Mouse (Mus musculus) embryonic fibroblast, embryonic 13.5 days (primary cell): ENCODE results near the gene Phldb1. TPM values are rescaled to one million over a fixed set of nuclear protein-coding genes. Genes with fewer than 3 reads are reported as not detected.
"Not testable (repeated sequence)": the region's sequence is repeated elsewhere in the genome, so short reads cannot be mapped to it uniquely, and the experiment has no call there.

Experiments used
- H3K27ac ChIP-seq: 2 replicates; pipeline ENCODE4 v1.5.1; 2012; ENCODE audit warnings: low read length, control low read depth, inconsistent platforms; ENCODE audit not compliant: insufficient read depth
- H3K4me1 ChIP-seq: 2 replicates; pipeline ENCODE4 v1.6.1; 2011; ENCODE audit warnings: low read length; ENCODE audit not compliant: control insufficient read depth, insufficient read depth
- H3K4me3 ChIP-seq: 2 replicates; pipeline ENCODE4 v1.5.1; 2011; ENCODE audit warnings: mild to moderate bottlenecking, control low read depth, low read length; ENCODE audit not compliant: insufficient read depth
- CTCF ChIP-seq: IDR thresholded peaks from 2 replicates; pipeline ENCODE4 v1.5.1; 2011; ENCODE audit warnings: mild to moderate bottlenecking, control low read depth, low read length, moderate library complexity, borderline replicate concordance; ENCODE audit not compliant: insufficient read depth
- POLR2A ChIP-seq: IDR thresholded peaks from 2 replicates; pipeline ENCODE4 v1.6.1; 2011; ENCODE audit warnings: low read depth, mild to moderate bottlenecking, control low read depth, low read length, moderate library complexity
- polyA plus RNA-seq: library from polyadenylated mRNA; stranded (reverse); fragments of >200 nt; gene quantifications from 2 replicates; pipeline ENCODE4 v1.2.4, GENCODE M21; 2011; ENCODE audit warnings: low read depth; ENCODE audit not compliant: missing spikeins, insufficient read length

Gene Phldb1
- 61.2 and 68.8 TPM in 2 replicates for polyA plus RNA-seq

- peaks cover 12% of the 10 kb centered on the region; the same call in 1 of the 2 replicates for H3K4me1 ChIP-seq
- H3K27ac ChIP-seq, result peak within 1 kb of the TSS; percentile 74
- TF ChIP-seq POLR2A (peak; percentile 87), CTCF (no peak)
- H3K4me3 ChIP-seq, result peak within 1 kb of the TSS; percentile 70
Measured at GRCm38 (mm10) chr9:44734524-44735494, at the start of gene Phldb1. Gene Phldb1 (minus strand): TSS chr9:44735198.

DNA sequence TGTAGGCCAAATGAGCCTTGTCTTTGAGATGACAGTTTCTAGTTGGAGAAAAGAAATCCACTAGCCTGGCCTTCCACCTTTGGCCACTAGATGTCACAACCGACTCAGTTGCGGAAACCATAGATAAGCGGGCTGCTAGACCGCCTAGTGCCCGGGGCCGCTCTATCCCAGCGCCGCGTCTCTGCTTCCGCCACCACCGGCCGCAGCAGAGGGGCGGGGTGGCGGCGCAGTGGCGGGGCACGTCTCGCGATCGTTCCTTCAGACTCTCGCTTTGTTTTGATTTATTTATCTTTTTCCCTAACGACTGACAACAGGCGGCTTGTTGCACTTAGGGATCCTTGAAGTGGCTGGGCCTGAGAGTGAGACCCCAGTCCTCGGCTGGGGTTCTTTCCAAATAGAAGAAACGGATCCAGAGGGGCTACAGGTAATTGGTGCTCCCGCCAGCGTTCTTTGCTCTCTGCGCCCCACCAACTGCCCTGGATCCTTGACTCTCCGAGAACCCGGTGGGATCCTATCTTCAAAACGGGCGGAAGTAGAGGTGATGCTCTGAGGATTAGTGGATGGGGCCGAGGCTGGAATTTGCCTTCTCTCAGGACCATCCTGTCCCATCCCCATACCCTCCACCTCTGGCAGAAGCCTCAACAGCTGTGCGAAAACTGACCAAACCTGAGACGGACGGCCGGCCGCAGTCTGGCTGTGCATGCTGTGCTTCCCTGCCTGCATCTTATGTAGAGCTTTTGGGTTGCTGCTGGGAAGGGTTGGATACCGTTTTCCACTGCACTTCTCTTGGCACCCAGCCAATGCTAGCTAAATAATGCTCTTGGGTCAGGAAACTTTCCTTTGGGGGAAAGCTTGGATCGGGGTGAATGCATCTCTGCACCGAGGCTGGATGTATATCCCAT, 38.0 kb upstream of the Phldb1 start:
- Histone ChIP-seq H3K4me1 (no peaks in the 10 kb centered on the region), H3K27ac (peak overlapping the region; percentile 63), H3K4me3 (peak overlapping the region; percentile 86)
- TF ChIP-seq POLR2A, result peak; percentile 77
- peak; percentile 16; the same call in 1 of the 2 replicates for TF ChIP-seq CTCF

- H3K27ac ChIP-seq, result peak overlapping the region; percentile 63
- TF ChIP-seq CTCF, result no peak
- TF ChIP-seq POLR2A, result no peak
- H3K4me3 ChIP-seq, result no peak overlapping the region
- no peaks in the 10 kb centered on the region for H3K4me1 ChIP-seq
Measured at GRCm38 (mm10) chr9:44772392-44772749, 37.4 kb upstream of the Phldb1 start.

- Histone ChIP-seq H3K4me1 (no peaks in the 10 kb centered on the region), H3K27ac (no peak overlapping the region), H3K4me3 (no peak overlapping the region)
- TF ChIP-seq POLR2A, result no peak
Measured at GRCm38 (mm10) chr9:44771376-44771775, 36.4 kb upstream of the Phldb1 start.

- H3K4me1 ChIP-seq, H3K27ac ChIP-seq, H3K4me3 ChIP-seq: not testable (repeated sequence)
Measured at GRCm38 (mm10) chr9:44768029-44768394, 33.0 kb upstream of the Phldb1 start.

GRCm38 (mm10) chr9:44767101-44768028, 32.4 kb upstream of the Phldb1 start, which contains the start of the genes Arcn1 and Ift46:
Gene Arcn1 (minus strand): TSS chr9:44767845.
Gene Ift46 (plus strand): TSS chr9:44767908.
- TF ChIP-seq POLR2A, result peak; percentile 74
- TF ChIP-seq CTCF, result no peak
- H3K4me1 ChIP-seq, result 0 out of 2 replicates have a peak, but pooled peaks cover 2% of the 10 kb centered on the region
- peak within 1 kb of the TSS; percentile 95 for H3K27ac ChIP-seq
- H3K4me3 ChIP-seq, result peak within 1 kb of the TSS; percentile 98

GRCm38 (mm10) chr9:44760873-44761272, 25.9 kb upstream of the Phldb1 start:
- Histone ChIP-seq H3K4me1 (peaks cover 5% of the 10 kb centered on the region; the same call in 1 of the 2 replicates), H3K4me3 (no peak overlapping the region), H3K27ac (no peak overlapping the region)
- TF ChIP-seq CTCF (no peak), POLR2A (no peak)

GRCm38 (mm10) chr9:44748473-44748872, 13.5 kb upstream of the Phldb1 start:
- H3K4me1 ChIP-seq, result no peaks in the 10 kb centered on the region
- no peak overlapping the region for H3K27ac ChIP-seq
- no peak overlapping the region for H3K4me3 ChIP-seq
- TF ChIP-seq CTCF, result no peak
- TF ChIP-seq POLR2A, result no peak

DNA sequence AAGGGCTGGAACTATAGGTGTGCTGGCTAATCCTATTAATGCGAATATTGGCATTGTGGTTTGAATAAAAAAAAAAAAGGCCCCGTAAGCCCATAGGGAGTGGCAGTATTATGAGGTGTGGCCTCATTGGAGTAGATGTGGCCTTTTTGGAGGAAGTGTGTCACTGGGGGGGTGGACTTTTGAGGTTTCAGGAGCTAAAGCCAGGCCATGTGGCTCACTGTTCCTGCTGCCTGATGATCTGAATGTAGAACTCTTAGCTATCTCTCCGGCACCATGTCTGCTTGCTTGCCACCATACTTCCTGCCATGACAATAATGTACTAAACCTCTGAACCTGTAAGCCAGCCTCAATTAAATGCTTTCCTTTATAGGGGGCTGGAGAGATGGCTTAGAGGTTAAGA, 12.3 kb upstream of the Phldb1 start:
- Histone ChIP-seq H3K4me1 (no peaks in the 10 kb centered on the region), H3K4me3 (no peak overlapping the region), H3K27ac (no peak overlapping the region)
- no peak for TF ChIP-seq CTCF
- TF ChIP-seq POLR2A, result no peak
